Mouse (Mus musculus): ENCODE data around the gene Crb1. TPM values are rescaled to one million over a fixed set of nuclear protein-coding genes. Genes with fewer than 3 reads are reported as not detected.
"Not testable (repeated sequence)": the region's sequence is repeated elsewhere in the genome, so short reads cannot be mapped to it uniquely, and the experiment has no call there.

The Crb1 gene
- total RNA-seq, 2 experiments from 2014 or later, result 0.14 to 0.20 TPM

DNA sequence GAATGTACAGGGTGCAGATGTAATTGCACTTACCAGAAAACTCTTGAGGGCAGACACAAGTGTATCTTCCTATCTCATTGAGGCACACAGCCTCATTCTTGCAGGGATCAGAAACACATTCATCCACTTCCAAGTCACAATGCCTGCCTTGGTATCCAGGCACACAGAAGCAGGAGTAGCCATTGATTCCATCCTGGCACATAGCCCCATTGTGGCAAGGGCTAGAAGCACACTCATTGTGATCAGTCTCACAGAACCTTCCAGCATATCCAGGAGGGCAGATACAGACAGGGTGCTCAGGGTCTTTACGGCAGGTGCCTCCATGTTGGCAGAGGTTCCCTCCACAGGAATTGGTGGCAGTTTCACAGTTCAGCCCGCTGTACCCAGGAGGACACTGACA is 39.9 kb downstream of the Crb1 start:
- DNase-seq (ENCODE audit: low spot score in 2 of 2), result no peak

DNA sequence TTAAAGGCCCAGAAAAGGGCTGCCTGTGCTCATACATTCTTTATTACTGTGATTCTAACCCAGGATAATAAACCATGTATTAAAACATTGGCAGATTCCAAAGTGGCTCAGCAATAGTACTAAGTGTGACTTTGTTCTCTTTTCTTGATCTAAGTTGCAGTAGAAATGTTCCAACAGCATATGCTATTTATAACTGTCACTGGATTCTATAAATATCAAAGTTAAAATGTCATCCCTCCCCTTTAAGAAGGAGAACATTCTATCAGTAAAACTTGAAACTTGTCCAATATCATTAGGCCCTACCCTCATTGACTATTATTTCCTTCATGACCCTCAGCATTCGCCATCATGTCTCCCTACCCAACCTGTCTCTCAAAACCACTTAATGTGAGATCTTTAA is 48.1 kb downstream of the Crb1 start:
- no peak for DNase-seq (ENCODE audit: low spot score in 2 of 2)

DNA sequence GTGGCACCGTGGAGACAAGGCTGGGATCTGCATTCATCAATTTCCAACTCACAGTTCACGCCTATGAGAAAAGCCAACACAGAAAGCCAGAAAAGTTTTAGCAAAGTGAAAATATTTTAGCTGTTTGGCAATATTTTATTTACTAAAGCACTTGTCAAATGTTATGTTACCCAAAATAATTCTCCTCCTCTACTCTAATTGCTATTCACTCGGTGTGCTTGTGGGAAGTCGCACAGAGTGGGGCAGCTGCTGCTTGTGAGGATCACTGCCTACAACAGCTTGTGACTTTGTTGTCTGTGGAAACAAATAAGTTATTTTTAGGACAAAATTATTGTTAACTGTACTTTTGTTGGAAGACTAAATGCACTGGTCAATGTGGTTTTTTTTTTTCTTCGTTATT is 48.6 kb downstream of the Crb1 start:
- no peak for DNase-seq (ENCODE audit: low spot score in 2 of 2)

DNA sequence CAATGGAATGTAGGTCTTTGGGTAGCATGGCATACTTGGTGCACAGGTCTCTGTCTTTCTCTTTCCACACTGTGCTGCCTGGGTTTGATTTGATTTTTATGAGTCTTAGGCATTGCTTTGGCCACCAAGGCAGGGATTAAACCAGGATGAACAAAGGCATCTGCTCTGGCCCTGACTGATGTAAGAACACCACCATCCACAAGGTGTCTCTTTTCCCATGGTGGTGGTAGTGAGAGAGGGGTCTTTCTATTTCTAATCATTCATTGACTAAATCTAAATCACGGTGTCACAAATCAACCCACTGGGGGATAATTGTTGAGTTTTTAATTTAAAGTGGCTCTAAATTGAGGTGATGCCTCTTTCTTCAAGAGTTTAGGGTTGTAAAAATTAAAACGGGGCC is 51.5 kb downstream of the Crb1 start:
- no peak for DNase-seq (ENCODE audit: low spot score in 2 of 2)

DNA sequence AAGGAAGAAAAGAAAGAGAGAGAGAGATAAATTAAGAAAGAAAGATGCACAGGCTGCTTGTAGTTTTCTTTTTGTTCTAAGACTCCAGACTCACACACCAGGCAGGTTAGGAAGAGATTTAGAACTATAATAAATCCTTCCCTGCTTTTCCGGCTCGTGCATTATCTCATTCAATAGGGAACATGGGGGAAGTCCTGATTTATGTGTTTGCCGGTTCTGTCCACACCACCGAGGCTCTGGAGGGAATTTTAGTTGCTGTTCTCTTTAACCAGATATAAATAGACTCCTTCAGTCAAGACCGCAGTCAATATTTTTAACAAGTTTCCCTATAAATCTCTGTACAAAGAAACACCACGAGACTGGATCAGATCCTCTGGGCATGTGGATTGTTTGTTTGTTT is 57.1 kb downstream of the Crb1 start:
- no peak for DNase-seq (ENCODE audit: low spot score in 2 of 2)

DNA sequence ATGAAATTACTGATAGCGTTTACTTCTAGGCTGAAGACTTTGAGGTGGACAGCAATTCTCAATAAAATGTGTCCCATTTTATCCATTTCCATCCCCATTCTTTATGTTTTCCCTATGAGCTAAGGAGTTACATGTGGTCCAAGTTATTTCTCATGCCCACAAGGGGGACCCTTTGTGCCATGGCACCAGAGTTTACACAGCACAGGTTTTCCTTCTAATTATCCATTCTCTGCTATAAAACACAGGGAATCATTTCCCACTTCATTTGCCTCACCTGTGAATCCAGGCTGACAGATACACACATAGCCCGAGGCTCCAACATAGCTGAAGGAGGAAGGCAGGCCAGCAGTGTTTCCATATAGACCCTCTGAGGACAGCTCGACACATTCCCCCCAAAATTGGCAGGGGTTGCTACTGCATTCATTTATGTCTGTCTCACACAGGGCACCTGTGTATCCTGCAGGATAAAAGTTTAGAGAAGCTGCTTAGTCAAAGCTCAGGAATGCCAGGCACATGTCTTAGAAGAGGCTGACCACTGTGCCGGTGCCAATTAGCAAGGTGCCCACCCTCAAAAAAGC is 62.5 kb downstream of the Crb1 start:
- no peak for DNase-seq (ENCODE audit: low spot score in 2 of 2)

DNA sequence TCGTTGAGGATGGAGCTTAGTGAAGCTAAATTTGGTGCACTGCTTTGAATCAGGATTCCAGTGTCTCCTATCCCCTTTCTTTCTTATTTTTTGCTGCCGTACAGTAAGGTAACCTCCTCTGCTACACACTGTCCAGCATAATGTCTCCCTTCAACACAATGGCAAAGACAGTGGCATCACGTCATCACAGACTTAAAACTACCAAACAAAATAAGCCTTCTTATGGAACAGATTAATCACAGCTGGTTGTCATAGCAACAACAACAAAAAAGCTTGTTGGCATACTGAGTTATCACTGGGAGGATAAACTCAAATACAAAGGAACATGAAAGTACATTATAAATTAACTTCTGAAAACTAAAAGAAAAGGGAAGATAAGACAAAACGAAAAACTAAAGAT is 68.0 kb downstream of the Crb1 start:
- no peak for DNase-seq (ENCODE audit: low spot score in 2 of 2)

DNA sequence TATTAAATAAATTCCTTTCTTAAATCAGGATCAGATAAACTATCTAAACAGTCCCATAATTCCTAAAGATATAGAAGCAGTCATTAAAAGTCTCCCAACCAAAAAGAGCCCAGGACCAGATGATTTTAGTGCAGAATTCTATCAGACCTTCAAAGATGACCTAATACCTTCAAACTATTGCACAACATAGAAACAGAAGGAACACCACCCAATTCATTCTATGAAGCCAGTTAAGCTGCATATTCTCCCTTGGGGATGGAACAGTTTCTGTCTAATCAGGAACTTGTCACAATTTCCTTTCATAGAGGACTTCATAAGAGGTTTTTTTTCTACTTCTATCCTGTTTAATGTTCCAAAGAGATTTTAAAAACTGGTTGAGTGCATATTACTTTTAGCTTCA is 74.4 kb downstream of the Crb1 start:
- not testable (repeated sequence) for DNase-seq (ENCODE audit: low spot score in 2 of 2)

DNA sequence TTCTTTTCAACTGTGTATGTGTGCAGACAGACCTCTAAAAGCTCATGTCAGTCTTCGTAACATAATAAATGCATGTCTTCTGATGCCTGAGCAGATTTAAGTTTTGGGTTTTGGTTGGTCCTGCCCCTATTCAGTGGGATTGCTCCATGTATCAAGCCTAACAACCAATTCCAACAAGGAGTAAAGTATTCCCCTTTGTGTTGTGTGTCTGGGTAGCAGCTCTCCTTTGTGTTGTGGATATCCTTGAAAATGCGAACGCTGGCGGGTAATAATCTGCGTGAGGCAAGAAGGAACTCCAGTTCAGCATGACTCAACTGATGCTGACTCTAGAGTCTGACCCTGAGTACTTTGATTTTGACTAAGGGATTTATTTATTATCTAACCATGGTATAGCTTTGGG is 75.1 kb downstream of the Crb1 start:
- no peak for DNase-seq (ENCODE audit: low spot score in 2 of 2)

DNA sequence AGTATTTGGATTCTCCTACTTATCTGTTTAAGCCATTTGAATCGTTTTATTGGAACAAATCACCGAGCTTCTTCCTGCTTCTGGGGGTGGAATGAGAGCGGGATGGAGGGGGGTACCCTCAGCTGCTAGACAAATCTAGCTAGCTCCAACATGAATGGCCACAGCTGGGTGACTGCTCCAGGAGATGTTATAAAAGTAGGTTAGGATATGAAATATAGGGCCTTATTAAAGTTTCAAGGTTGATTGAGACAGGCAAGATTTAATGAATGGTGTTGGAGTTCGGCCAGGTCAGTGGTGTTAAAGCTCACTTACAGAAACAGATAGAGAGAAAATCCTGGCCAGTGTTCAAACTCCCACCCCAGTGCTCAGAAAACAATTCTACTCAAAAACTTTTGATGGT is 84.9 kb downstream of the Crb1 start:
- no peak for DNase-seq (ENCODE audit: low spot score in 2 of 2)

DNA sequence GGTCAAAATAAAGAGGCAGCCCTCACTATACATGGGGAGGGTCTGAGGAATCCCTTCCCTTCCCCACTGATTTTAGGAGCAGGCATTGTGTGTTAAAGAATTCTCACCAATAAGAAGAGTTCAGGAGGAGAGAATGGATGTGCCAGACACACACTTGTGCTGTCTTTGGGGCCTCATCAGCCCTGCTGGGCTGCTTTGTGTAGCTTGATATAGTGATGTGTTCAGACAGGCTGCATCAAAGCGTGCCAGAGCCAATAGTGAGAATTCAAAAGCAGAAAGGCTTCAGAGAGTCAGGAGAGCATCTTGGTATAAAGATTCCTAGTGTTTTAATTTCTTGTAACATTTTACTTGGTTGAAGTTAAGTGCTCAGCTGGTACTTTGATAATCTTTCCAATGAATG is 85.3 kb downstream of the Crb1 start:
- no peak for DNase-seq (ENCODE audit: low spot score in 2 of 2)

DNA sequence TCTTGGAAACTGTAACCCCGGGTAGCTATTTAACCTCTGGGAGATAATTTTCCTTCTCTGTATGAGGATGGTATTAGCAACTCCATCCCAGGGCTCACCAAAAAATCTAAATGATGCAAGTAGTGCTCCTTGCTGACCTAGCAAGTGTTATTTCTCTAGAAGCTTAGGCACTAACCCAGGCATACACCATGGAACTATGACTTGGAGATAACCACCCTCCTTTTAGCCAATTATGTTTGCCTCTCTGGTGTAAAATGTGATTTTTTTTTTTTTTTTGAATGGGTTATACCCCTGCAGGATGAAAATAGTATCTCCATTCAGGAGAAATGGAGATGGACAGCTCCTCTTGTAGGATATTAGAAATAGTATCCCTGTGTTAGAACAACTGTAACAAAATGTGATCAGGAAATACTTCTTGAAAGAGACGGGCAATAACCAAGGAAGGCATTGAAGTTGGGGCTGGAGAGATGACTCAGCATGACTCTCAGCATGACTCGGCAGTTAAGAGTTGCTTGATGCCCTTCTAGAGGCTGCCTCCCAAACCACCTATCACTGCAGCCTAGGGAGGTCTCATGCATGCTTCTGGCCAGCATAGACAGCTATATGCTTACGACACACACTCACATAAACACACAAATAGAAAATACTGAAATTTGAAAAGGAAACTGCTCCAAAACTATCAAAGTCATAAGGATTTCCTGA is 100.1 kb downstream of the Crb1 start:
- DNase-seq (ENCODE audit: low spot score in 2 of 2), result no peak

DNA sequence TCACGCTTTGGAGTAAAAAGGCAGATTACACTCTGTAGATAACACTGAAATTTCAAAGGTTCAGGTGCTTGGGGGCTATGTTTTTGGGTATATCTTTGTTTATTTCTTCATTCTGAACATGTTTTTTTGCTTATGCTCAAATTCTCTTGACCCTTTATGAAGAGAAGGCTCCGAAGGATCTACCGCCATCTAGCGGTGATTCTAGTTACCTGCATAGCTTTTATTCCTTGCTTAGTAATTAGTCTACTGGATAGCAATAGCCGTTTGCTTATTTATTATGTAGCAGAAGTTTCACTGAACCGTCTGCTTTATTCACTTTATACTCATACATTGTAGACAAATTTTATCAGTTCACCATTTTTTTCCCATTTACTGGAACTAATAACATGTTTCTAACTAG is 109.1 kb downstream of the Crb1 start:
- DNase-seq (ENCODE audit: low spot score in 2 of 2), result no peak

DNA sequence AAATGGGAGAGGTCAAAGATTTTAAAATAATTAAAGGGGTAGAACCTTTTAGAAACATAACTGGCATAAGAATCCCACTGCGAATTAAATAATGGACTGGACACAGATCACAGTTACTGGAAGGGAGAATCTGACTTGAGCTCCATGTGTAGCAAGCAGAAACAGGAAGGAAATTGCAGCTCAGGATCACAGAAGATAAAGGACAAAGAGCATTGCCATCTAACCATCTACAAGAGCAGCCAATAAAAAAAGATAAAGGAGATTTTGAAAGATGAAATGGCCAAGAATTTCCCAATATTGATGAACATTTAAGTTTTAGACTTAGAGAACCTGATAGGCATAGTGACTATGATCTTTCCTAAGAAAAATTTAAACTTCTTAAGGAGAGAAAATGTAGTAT is 112.7 kb downstream of the Crb1 start:
- no peak for DNase-seq (ENCODE audit: low spot score in 2 of 2)

DNA sequence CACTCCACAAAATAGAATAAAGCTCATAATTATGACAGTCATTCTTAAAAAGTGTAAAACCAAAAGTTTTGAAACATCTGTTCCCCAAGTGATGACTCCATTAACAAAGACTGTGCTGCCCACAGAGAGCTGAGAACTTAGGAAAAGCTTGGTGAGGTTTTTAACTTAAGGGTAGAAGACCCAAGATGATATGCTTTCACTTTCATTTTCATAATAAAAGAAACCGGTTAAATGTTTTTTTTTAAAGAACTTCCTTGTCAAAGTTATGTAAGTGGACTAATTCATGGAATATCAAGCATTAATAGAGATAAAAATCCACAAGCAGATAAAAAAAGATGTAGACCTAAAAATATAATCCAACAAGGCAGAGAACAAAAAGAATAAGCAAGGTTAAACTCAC is 113.7 kb downstream of the Crb1 start:
- DNase-seq (ENCODE audit: low spot score in 2 of 2), result no peak

DNA sequence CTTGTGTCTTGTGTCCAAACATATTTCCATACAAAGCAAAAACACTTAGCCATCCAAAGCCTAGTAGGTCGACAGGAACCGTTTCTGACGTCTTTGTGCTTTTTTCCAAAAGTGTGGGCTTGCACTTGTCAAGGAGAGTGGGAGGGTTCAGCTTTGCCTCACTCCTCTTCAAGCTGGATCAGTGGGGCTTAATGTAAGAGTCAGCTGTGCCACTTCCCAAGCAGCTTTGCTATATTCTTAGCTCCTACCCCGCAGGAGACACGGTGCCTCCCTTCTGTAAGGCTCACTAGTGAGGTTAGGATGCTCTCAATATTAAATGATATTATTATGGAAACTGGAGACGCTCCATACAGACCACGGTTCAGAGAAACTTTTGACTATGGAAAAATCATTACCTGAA is 121.3 kb downstream of the Crb1 start:
- DNase-seq (ENCODE audit: low spot score in 2 of 2), result no peak

DNA sequence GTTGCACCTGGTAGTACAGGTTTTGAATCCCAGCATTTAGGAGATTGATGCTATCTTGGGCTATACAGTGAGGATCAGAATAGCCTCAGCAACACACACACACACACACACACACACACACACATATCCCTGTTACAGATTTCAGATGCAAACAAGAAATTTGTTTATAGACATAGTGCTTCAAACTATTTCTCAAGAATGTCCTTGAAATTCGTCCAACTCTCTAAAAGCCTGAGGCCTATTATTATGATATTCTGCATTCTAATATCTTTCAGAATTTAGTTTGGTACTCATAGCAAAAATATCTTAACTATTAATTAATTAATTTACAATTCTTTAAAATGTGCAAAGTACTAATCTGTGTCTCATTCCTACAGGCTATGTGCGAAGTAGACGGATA is 124.9 kb downstream of the Crb1 start:
- DNase-seq (ENCODE audit: low spot score in 2 of 2), result no peak

DNA sequence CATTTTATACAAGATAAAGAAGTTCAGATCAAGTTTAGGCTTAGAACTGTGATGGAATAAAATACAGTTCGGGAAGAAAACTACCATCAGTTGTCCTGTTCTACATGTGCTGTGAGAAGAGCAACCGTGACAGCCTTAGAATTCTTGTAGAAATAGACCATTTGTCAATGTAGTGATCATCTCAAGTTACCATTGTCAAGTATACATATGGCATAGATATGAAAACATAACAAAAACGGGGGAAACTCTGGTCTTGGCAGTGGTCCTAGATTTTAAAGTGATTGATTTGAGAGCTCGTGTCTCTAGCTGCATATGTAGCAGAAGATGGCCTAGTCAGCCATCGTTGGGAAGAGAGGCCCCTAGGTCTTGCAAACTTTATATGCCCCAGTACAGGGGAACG is 127.7 kb downstream of the Crb1 start:
- no peak for DNase-seq (ENCODE audit: low spot score in 2 of 2)

DNA sequence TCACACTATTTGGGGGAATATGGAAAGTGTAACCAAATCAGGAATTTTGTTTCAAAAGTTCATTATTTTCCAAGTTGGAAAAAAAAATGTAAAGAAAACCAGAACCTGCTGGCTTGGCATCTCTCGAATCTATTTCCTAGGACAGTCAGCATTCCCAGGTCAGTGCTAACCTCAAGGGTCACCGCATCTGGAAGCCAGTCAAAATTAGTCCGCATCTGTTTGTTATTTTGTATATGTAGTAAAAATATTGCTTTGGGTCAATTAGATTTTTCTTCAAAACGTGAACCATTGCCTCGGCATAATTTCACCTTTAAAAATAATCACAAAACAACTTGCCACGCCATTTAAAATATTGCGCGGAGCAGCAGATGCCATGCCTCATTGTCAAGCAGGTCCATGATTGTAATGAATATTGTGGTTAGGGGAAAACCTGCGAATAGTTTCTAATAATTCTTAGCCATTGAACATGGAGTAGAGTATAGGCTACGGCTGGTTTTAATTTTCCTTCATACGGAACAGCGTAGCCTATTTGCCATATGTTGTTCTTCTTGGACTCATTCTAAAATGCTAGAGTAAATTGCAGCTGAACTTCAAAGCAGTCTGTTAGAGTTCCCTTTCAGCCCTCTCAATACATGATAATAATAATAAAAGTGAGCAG is 130.0 kb downstream of the Crb1 start:
- no peak for DNase-seq (ENCODE audit: low spot score in 2 of 2)

DNA sequence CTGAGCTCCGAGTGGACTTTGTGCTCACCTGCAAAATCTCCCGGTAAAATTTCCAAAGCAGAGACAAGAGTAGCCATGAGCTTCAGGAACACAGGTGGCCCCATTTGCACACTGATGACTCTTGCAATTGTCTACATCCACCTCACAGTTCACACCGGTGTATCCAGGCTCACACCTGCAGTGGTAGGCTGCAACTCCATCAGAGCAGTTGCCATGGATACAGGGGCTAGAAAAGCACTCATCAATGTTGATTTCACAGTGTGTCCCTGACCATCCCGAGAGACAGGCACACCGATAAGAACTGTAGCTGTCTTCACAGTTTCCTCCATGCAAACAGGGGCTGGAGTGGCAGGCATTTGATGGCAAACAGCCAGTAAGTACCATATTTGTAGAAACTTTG is 140.1 kb downstream of the Crb1 start:
- DNase-seq (ENCODE audit: low spot score in 2 of 2), result no peak

DNA sequence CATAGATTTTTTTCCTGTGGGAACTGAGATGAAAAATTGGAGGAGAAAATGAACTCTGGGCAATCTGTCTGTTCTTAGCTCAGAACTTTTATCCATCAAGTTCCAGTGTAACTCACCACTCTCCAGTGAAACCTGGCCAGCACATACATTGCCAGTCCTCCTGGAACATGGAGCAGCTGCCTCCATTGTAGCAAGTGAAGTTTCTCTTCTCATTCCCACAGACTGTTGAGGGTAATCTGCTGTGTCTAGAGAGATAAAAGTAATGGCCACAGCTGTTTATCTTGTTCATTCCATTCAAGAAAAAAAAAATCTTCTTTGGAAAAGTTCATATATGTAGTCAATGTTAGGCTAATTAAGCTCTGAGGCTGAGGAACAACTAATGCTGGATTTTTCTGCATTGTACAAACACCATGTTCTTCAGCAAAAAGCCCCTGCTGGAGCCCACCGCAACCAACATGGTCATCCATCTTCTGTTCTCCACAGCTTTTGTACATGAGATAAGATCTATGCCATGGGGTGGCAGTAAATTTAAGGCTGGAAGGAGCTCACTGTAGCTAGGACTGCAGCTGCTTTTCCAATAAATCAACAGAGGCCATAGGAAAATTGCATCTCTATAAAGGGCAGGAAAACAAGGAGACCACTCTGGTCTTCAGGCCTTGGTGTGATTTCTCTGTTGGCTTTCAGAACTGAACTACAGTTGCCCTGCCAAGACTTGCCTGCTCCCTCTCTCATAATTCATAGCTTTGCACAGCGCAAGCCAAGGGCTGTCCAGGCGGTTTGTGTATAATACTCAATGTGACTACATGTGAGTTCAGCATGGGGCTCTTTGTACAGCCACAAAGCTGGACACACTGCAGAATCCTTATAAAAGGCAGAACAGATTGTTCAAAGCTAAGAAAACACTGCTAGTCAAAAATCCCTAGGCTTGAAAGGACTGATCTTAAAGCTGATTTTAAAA is 142.0 kb downstream of the Crb1 start:
- no peak for DNase-seq (ENCODE audit: low spot score in 2 of 2)

DNA sequence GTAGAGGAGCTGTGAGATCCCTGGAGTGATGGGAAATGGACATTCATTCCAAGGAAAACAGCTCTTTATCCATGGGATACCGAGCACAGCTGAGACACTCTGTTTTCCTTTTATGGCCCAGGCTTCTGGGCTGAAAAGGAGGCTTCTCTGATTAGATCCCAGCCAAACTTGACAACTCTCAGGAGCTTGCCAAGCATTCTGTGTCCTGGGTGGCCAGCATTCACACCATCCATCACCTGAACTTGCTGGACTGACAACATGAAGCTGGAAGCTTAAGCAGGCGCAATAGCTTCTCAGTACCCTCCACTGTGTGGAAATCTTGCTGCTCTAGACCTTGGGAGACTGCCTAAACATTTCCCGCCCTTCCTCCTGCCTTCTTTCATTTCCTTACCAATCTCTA is 144.3 kb downstream of the Crb1 start:
- no peak for DNase-seq (ENCODE audit: low spot score in 2 of 2)
